ENCODE assay signal across 11 mouse cellular contexts in the genomic region with DNA sequence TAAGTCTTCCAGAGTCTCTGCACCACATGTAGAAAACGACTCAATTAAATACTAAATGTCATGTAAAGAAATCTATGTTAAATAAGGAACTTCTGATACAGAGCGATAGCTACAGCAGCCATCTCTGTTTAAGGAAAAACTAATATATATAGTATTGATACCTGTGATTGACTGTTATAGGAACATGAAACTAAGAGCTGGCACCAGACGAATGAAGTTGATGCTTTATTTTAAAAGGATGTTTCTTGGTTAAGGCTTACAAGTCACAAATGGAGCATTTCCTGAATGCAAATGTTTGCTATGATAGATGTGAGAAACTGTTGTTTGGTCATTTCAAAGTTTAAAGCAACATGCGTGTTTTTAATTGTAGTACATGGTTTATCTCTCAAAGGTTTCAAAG. TPM values are rescaled to one million over a fixed set of nuclear protein-coding genes. Genes with fewer than 3 reads are reported as not detected.
A peak's percentile ranks its signal among the peaks of the same experiment; 100 is the strongest.
DNase-seq lines count a peak whose midpoint lies in the region; ATAC-seq lines count a peak whose summit lies in the region.
"Had no signal": no experiment of that assay in that cellular context is flagged by ENCODE, and none has a peak within 500 bp of the region (broad histone marks: within the 10 kb centered on the region; RNA-seq: fewer than 3 reads in every experiment).

No protein-coding gene starts in this region.

- 43% methylated on average over 4 of the region's 4 CpGs for WGBS in heart, embryonic 13.5 days
- 55% methylated on average over 4 of the region's 4 CpGs for WGBS in embryonic facial prominence, embryonic 10.5 days
- 55% methylated on average over 4 of the region's 4 CpGs for WGBS in hindbrain, embryonic 10.5 days
- 61% methylated on average over 4 of the region's 4 CpGs for WGBS in midbrain, embryonic 10.5 days

- no peak for ATAC-seq in heart, embryonic 13.5 days (ENCODE audit: extremely low read depth, insufficient number of reproducible peaks, low FRiP score, low TSS enrichment)

- H3K4me3 ChIP-seq in heart, embryonic 13.5 days, result peak overlapping the region; percentile 58
- H3K4me3 ChIP-seq in embryonic facial prominence, embryonic 10.5 days, result peak overlapping the region; percentile 75
- H3K4me3 ChIP-seq in hindbrain, embryonic 10.5 days, result peak overlapping the region; percentile 73
- H3K4me3 ChIP-seq in midbrain, embryonic 10.5 days, result peak overlapping the region; percentile 76

- peaks cover 19% of the 10 kb centered on the region for H3K4me1 ChIP-seq in heart, embryonic 13.5 days
- peaks cover 27% of the 10 kb centered on the region for H3K4me1 ChIP-seq in embryonic facial prominence, embryonic 10.5 days
- peaks cover 21% of the 10 kb centered on the region for H3K4me1 ChIP-seq in hindbrain, embryonic 10.5 days (replicated peaks)
- peaks cover 27% of the 10 kb centered on the region for H3K4me1 ChIP-seq in midbrain, embryonic 10.5 days

- intact Hi-C loops in heart, postnatal 14 days (cut with DNase I), result no loop called here

- no peak for DNase-seq in heart, postnatal 14 days
- DNase-seq in embryonic facial prominence, embryonic 10.5 days (ENCODE audit: low spot score), result no peak
- no peak for DNase-seq in hindbrain, embryonic 10.5 days (ENCODE audit: low spot score)
- DNase-seq in midbrain, embryonic 10.5 days (ENCODE audit: low spot score), result no peak
- DNase-seq in urinary bladder, postnatal 25 days (ENCODE audit: low spot score), result no peak
- no peak for DNase-seq in thymus, postnatal 4 days
- no peak for DNase-seq in right cerebral cortex, postnatal 14 days
- DNase-seq: kidney, adult 18-20 months; liver, postnatal 0 days; thymus, adult 18-20 months had no signal

- no peak overlapping the region for H3K27ac ChIP-seq in heart, embryonic 13.5 days (replicated peaks)
- no peak overlapping the region for H3K27ac ChIP-seq in embryonic facial prominence, embryonic 10.5 days (replicated peaks)
- H3K27ac ChIP-seq in hindbrain, embryonic 10.5 days, result peak overlapping the region; percentile 93; the same call in 1 of the 2 replicates
- H3K27ac ChIP-seq in midbrain, embryonic 10.5 days (replicated peaks), result no peak overlapping the region

- no peak overlapping the region for H3K9ac ChIP-seq in heart, embryonic 13.5 days
- H3K9ac ChIP-seq: liver, postnatal 0 days had no signal

- H3K36me3 ChIP-seq in heart, embryonic 13.5 days, result no peaks in the 10 kb centered on the region
- H3K36me3 ChIP-seq in embryonic facial prominence, embryonic 10.5 days (replicated peaks), result no peaks in the 10 kb centered on the region
- H3K36me3 ChIP-seq in hindbrain, embryonic 10.5 days, result no peaks in the 10 kb centered on the region
- no peaks in the 10 kb centered on the region for H3K36me3 ChIP-seq in midbrain, embryonic 10.5 days

- peaks cover 65% of the 10 kb centered on the region for H3K27me3 ChIP-seq in heart, embryonic 13.5 days (replicated peaks)
- peaks cover 61% of the 10 kb centered on the region for H3K27me3 ChIP-seq in embryonic facial prominence, embryonic 10.5 days (replicated peaks; ENCODE audit: low read depth, poor library complexity, severe bottlenecking)
- peaks cover 62% of the 10 kb centered on the region for H3K27me3 ChIP-seq in hindbrain, embryonic 10.5 days (ENCODE audit: insufficient read depth, poor library complexity, severe bottlenecking)
- H3K27me3 ChIP-seq in midbrain, embryonic 10.5 days (ENCODE audit: low read depth, poor library complexity, severe bottlenecking), result peaks cover 66% of the 10 kb centered on the region

- H3K9me3 ChIP-seq in heart, embryonic 13.5 days, result no peaks in the 10 kb centered on the region
- H3K9me3 ChIP-seq in embryonic facial prominence, embryonic 10.5 days, result no peaks in the 10 kb centered on the region
- H3K9me3 ChIP-seq in hindbrain, embryonic 10.5 days, result no peaks in the 10 kb centered on the region
- no peaks in the 10 kb centered on the region for H3K9me3 ChIP-seq in midbrain, embryonic 10.5 days (replicated peaks)

- peak overlapping the region; percentile 97 for H3K4me2 ChIP-seq in heart, embryonic 13.5 days

RNA-seq across cellular contexts. Expression of gene Cnr1, which starts 1.1 kb away (rescaled TPM):
- 0.19 and 0.32 TPM in 2 replicates for polyA plus RNA-seq in heart, embryonic 13.5 days (2015; fragmentation: Nextera tagmentation; extraction: Ambion mirVana)
- total RNA-seq in heart, postnatal 14 days (2021), result under 1 TPM; 0.07 to 0.22 TPM
- polyA plus RNA-seq in embryonic facial prominence, embryonic 10.5 days (2016; fragmentation: Nextera tagmentation; extraction: Ambion mirVana), result 2.9 and 3.8 TPM in 2 replicates
- 6.0 and 12.0 TPM in 2 replicates for polyA plus RNA-seq in hindbrain, embryonic 10.5 days (2016; fragmentation: Nextera tagmentation; extraction: Ambion mirVana)
- polyA plus RNA-seq in midbrain, embryonic 10.5 days (2016; fragmentation: Nextera tagmentation; extraction: Ambion mirVana), result 4.6 and 9.6 TPM in 2 replicates
